Mouse (Mus musculus): Measurements from ENCODE around the gene Ehd2. TPM values are rescaled to one million over a fixed set of nuclear protein-coding genes. Genes with fewer than 3 reads are reported as not detected.

The Ehd2 gene
- polyA plus RNA-seq, 1 experiment from 2014 or later: 5.4 TPM

DNA sequence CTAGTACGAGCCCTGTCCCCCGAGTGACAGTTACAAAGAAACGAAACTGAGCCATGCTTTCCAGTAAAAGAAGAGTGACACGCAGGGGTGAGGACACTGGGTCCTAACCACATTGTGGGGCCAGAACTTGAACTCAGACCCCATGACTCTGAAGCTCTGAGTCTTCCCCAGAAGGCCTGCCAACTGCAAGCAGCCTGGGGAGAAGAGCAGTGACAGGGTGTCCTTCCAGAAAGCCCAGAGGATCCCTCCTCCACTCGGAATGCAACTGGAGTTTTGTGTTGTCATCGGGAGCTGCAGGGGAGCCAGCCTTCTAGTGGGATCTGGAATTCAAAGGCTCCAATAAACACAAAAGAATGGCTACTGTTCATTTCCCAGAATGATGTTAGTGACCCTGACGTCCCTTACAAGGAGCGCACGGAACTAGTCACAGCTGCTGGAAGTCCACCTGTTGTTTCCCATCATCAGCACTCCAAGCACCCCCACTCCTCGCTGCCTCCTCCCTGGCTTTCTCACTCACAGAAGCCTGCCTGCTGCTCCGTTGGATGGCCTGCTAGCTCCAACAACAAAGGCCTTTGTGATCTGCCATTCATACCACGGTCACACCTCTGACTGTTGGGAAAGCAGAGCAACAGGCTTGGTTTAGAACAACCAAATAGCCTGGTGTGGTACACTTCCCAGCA lies 37.0 kb upstream of the Ehd2 start:
- no peak for ATAC-seq
- 48% methylated on average over 12 of the region's 12 CpGs for WGBS
- Histone ChIP-seq H3K4me2 (ENCODE audit: low read length) (no peak overlapping the region), H3K36me3 (ENCODE audit: control insufficient read depth, insufficient read depth) (no peaks in the 10 kb centered on the region), H3K9me3 (ENCODE audit: control insufficient read depth, low read length) (no peaks in the 10 kb centered on the region), H3K4me3 (replicated peaks; ENCODE audit: low read length) (no peak overlapping the region), H3K9ac (replicated peaks; ENCODE audit: low read depth, low read length) (no peak overlapping the region), H3K4me1 (replicated peaks; ENCODE audit: control insufficient read depth, insufficient read depth, low read length) (peaks cover 8% of the 10 kb centered on the region), H3K27me3 (replicated peaks; ENCODE audit: control insufficient read depth, insufficient read depth, low read length) (no peaks in the 10 kb centered on the region), H3K27ac (ENCODE audit: low read length) (no peak overlapping the region)

DNA sequence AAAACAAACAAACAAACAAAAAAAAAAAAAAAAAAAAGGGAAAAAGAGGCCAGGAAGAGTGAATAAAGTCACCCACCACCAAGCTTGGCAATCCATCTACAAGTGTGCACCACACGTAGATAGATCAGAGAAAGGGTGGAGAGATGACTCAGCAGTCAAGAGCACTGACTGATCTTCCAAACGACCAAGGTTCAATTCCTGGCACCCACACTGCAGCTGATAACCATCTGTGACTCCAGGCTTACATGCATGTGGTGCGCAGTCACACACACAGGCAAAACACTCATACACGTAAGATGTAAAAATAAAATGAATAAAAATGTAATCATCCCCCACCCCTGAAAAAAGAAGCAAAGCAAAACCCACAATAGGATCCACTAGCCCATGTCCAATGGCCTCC lies 35.7 kb upstream of the Ehd2 start:
- H3K4me3 ChIP-seq (replicated peaks; ENCODE audit: low read length): no peak overlapping the region
- no peaks in the 10 kb centered on the region for H3K36me3 ChIP-seq (ENCODE audit: control insufficient read depth, insufficient read depth)
- no peak for ATAC-seq
- H3K4me2 ChIP-seq (ENCODE audit: low read length): no peak overlapping the region
- 78% methylated on average over 4 of the region's 4 CpGs for WGBS
- H3K27ac ChIP-seq (ENCODE audit: low read length): no peak overlapping the region
- H3K9ac ChIP-seq (replicated peaks; ENCODE audit: low read depth, low read length): no peak overlapping the region
- no peaks in the 10 kb centered on the region for H3K9me3 ChIP-seq (ENCODE audit: control insufficient read depth, low read length)
- H3K27me3 ChIP-seq (replicated peaks; ENCODE audit: control insufficient read depth, insufficient read depth, low read length): no peaks in the 10 kb centered on the region
- peaks cover 8% of the 10 kb centered on the region for H3K4me1 ChIP-seq (replicated peaks; ENCODE audit: control insufficient read depth, insufficient read depth, low read length)

DNA sequence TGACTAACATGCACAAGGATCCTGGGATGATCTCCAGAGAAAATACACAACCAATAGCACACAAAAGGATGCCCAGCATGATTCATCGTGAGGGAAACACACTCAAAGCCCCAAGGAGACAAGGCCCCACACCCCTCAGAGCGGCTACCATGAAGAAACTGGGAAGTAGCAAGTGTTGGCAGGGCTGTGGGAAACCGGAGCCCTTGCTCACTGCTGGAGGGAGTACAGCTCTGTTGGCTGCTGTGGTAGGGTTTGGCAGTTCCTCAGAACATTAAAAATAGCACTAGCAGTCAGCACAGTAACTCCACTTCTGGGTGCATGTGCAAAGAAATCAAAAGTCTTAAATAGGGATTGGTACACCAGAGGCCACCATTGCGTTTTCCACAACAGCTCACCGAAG lies 34.8 kb upstream of the Ehd2 start:
- Histone ChIP-seq H3K27ac (ENCODE audit: low read length) (0 out of 2 replicates have a peak overlapping the region, but pooled peaks have one; percentile 23), H3K9ac (replicated peaks; ENCODE audit: low read depth, low read length) (no peak overlapping the region), H3K36me3 (ENCODE audit: control insufficient read depth, insufficient read depth) (no peaks in the 10 kb centered on the region), H3K9me3 (ENCODE audit: control insufficient read depth, low read length) (no peaks in the 10 kb centered on the region), H3K4me3 (replicated peaks; ENCODE audit: low read length) (no peak overlapping the region), H3K27me3 (replicated peaks; ENCODE audit: control insufficient read depth, insufficient read depth, low read length) (no peaks in the 10 kb centered on the region), H3K4me1 (replicated peaks; ENCODE audit: control insufficient read depth, insufficient read depth, low read length) (peaks cover 8% of the 10 kb centered on the region), H3K4me2 (ENCODE audit: low read length) (no peak overlapping the region)
- WGBS: 65% methylated on average over 5 of the region's 5 CpGs
- ATAC-seq: peak; percentile 41; the same call in 1 of the 2 replicates

DNA sequence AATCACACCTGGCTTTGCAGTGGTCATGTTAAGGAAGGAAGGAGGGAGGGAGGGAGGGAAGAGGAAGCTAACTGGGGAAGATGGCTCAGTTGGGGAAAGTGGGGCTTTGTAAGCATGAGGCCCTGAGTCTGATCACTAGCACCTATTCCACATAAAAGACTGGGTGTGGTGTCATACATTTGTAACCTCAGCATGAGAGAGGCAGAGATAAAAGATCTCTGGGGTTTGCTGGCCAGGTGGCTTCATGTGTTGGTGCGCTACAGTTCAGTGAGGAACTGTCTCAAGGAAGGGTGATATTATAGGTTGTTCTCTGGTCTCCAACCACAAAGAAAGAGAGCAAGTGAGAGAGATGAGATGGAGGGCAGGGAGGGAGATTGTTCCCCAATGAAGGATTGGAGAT lies 34.3 kb upstream of the Ehd2 start:
- no peak overlapping the region for H3K4me3 ChIP-seq (replicated peaks; ENCODE audit: low read length)
- H3K9ac ChIP-seq (replicated peaks; ENCODE audit: low read depth, low read length): no peak overlapping the region
- peaks cover 8% of the 10 kb centered on the region for H3K4me1 ChIP-seq (replicated peaks; ENCODE audit: control insufficient read depth, insufficient read depth, low read length)
- no peak overlapping the region for H3K4me2 ChIP-seq (ENCODE audit: low read length)
- H3K36me3 ChIP-seq (ENCODE audit: control insufficient read depth, insufficient read depth): no peaks in the 10 kb centered on the region
- H3K27ac ChIP-seq (ENCODE audit: low read length): no peak overlapping the region
- WGBS: 96% methylated on average over 1 of the region's 1 CpGs
- no peaks in the 10 kb centered on the region for H3K27me3 ChIP-seq (replicated peaks; ENCODE audit: control insufficient read depth, insufficient read depth, low read length)
- ATAC-seq: no peak
- no peaks in the 10 kb centered on the region for H3K9me3 ChIP-seq (ENCODE audit: control insufficient read depth, low read length)

DNA sequence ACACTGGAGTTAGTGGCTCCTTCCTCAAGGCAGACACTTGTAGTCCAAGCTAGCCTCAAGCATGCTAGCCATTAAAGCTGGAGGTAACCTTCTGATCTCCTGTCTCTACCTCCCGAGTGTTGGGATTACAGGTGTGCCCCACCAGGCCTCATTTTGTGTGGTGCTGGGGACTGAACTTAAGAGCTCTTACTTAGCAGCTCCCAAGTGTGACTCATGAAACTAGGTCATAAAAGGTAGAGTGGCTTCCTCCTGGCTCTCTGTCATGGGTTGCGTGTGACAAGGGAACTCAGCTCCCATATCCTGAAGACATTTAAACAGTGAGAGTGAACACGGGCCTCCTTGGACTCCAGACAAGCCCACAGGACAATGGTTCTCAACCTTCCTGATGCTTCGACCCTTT lies 26.4 kb upstream of the Ehd2 start:
- H3K9me3 ChIP-seq (ENCODE audit: control insufficient read depth, low read length): no peaks in the 10 kb centered on the region
- H3K27me3 ChIP-seq (replicated peaks; ENCODE audit: control insufficient read depth, insufficient read depth, low read length): no peaks in the 10 kb centered on the region
- H3K27ac ChIP-seq (ENCODE audit: low read length): no peak overlapping the region
- no peak for ATAC-seq
- WGBS: 97% methylated on average over 4 of the region's 4 CpGs
- H3K4me2 ChIP-seq (ENCODE audit: low read length): no peak overlapping the region
- no peak overlapping the region for H3K9ac ChIP-seq (replicated peaks; ENCODE audit: low read depth, low read length)
- no peak overlapping the region for H3K4me3 ChIP-seq (replicated peaks; ENCODE audit: low read length)
- H3K36me3 ChIP-seq (ENCODE audit: control insufficient read depth, insufficient read depth): peaks cover 17% of the 10 kb centered on the region
- no peaks in the 10 kb centered on the region for H3K4me1 ChIP-seq (replicated peaks; ENCODE audit: control insufficient read depth, insufficient read depth, low read length)

DNA sequence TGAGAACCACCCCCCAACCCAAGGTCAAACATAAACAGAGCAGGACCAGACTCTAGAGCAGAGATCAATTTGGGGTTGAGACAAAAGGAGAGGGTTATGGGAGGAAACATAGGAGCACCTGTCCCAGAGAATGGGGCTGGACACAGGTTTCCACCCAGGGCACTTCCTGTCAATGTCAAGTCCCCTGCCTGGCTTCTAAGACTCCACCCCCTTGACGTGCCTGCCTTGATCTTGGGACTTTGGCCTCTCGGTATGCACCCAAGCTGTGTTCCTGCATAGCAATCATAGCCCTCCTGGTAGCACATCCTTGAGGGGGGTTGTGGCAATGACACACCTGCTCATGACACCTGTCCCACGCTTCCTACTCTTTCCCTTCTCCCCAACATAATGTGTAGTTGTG lies 25.8 kb upstream of the Ehd2 start:
- 88% methylated on average over 3 of the region's 3 CpGs for WGBS
- Histone ChIP-seq H3K4me3 (replicated peaks; ENCODE audit: low read length) (no peak overlapping the region), H3K4me2 (ENCODE audit: low read length) (no peak overlapping the region), H3K36me3 (ENCODE audit: control insufficient read depth, insufficient read depth) (peaks cover 23% of the 10 kb centered on the region), H3K9ac (replicated peaks; ENCODE audit: low read depth, low read length) (no peak overlapping the region), H3K4me1 (replicated peaks; ENCODE audit: control insufficient read depth, insufficient read depth, low read length) (no peaks in the 10 kb centered on the region), H3K27me3 (replicated peaks; ENCODE audit: control insufficient read depth, insufficient read depth, low read length) (no peaks in the 10 kb centered on the region), H3K9me3 (ENCODE audit: control insufficient read depth, low read length) (no peaks in the 10 kb centered on the region), H3K27ac (ENCODE audit: low read length) (no peak overlapping the region)
- no peak for ATAC-seq

DNA sequence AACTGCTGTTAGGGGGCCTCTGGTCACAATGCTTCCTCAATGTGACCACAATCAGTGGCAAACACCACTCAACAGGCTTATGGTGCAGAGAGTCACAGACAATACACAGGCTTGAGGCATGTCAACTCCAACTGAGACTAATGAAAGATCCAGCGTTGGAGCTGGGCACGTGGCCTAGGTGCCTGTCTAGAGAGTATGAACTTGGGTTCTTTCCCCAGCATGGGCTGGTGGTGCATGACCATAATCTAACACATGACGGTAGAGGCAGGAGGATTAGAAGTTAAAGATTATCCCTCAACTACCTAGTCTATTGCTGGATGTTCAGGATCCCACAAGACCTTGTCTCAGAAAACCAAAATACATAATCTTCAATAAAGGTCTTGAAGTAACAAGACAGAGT lies 24.4 kb upstream of the Ehd2 start:
- ATAC-seq: no peak
- 92% methylated on average over 3 of the region's 3 CpGs for WGBS

DNA sequence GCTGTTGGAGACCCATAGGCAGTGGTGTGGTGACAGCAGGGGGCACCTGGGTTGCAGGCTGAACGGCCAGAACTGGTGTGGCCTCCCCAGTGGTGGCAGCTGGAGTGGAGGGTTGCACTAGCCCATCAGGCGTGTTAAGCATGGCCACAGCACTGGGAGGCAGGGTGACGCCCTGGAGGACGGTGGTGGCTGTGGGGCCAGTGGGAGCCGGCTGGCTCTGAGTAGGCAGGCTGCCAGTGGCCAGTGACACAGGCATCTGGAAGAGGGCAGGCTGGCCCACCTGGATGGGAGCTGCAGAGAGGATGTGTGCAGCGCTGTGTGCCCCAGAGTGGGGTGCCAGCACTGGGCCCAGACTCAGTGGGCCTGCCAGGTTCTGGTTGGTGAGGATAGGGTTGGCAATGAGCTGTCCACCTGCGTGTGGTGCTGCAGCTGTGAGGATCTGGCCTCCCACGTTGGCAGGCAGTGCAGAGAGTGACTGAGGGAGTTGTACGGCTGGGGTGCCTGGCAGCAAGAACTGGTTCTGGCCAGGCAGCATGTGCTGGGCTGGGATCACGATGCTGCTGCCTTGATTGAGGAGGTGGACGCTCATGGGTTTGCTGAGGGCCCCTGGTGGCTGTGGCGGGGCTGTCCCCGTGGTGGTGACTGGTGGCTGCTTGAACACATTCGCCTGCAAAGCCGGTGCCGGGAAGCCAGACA lies 20.4 kb upstream of the Ehd2 start:
- Histone ChIP-seq H3K9ac (replicated peaks; ENCODE audit: low read depth, low read length) (no peak overlapping the region), H3K27ac (ENCODE audit: low read length) (no peak overlapping the region), H3K9me3 (ENCODE audit: control insufficient read depth, low read length) (no peaks in the 10 kb centered on the region), H3K4me2 (ENCODE audit: low read length) (no peak overlapping the region), H3K4me1 (replicated peaks; ENCODE audit: control insufficient read depth, insufficient read depth, low read length) (no peaks in the 10 kb centered on the region), H3K4me3 (replicated peaks; ENCODE audit: low read length) (no peak overlapping the region), H3K27me3 (replicated peaks; ENCODE audit: control insufficient read depth, insufficient read depth, low read length) (no peaks in the 10 kb centered on the region), H3K36me3 (ENCODE audit: control insufficient read depth, insufficient read depth) (peaks cover 31% of the 10 kb centered on the region)
- no peak for ATAC-seq
- 93% methylated on average over 15 of the region's 16 CpGs for WGBS

More for the DNA sequence above, 24.4 kb upstream of the Ehd2 start:
- Histone ChIP-seq H3K4me3 (replicated peaks; ENCODE audit: low read length) (no peak overlapping the region), H3K9me3 (ENCODE audit: control insufficient read depth, low read length) (no peaks in the 10 kb centered on the region), H3K27me3 (replicated peaks; ENCODE audit: control insufficient read depth, insufficient read depth, low read length) (no peaks in the 10 kb centered on the region), H3K27ac (ENCODE audit: low read length) (no peak overlapping the region), H3K4me2 (ENCODE audit: low read length) (no peak overlapping the region), H3K9ac (replicated peaks; ENCODE audit: low read depth, low read length) (no peak overlapping the region), H3K4me1 (replicated peaks; ENCODE audit: control insufficient read depth, insufficient read depth, low read length) (no peaks in the 10 kb centered on the region), H3K36me3 (ENCODE audit: control insufficient read depth, insufficient read depth) (peaks cover 37% of the 10 kb centered on the region)

DNA sequence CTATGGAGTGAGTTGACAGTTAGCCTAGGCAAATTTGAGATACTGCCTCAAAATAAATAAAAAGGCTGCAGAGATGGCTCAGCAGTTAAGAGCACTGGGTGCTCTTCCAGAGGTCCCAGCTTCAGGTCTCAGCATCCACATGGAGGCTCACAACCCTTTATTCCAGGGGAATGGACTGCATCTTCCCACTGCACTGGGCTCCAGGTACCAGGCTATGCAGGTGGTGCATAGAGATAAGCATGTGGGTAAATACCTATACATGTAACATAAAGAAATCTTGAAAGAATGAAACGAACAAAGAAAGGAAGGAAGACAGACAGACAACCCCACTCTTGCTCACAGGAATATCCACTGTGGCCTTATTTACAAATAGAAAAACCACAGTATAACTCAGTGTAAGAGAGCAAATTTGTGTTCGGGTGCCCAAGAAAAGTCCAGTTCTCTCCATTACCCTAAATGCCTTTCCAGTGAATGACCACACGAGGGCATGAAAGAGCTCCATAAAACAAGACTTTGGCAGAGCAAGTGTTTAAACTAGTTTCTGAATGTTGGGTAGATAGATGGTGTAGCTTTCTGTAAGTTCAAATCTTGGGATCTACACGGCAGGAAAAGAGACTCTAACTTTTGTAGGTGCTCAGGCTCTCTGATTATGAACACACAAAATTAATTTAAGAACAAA lies 15.5 kb upstream of the Ehd2 start:
- no peaks in the 10 kb centered on the region for H3K27me3 ChIP-seq (replicated peaks; ENCODE audit: control insufficient read depth, insufficient read depth, low read length)
- ATAC-seq: no peak
- no peak overlapping the region for H3K4me3 ChIP-seq (replicated peaks; ENCODE audit: low read length)
- peaks cover 22% of the 10 kb centered on the region for H3K36me3 ChIP-seq (ENCODE audit: control insufficient read depth, insufficient read depth)
- no peak overlapping the region for H3K4me2 ChIP-seq (ENCODE audit: low read length)
- H3K9ac ChIP-seq (replicated peaks; ENCODE audit: low read depth, low read length): no peak overlapping the region
- no peak overlapping the region for H3K27ac ChIP-seq (ENCODE audit: low read length)
- H3K9me3 ChIP-seq (ENCODE audit: control insufficient read depth, low read length): no peaks in the 10 kb centered on the region
- H3K4me1 ChIP-seq (replicated peaks; ENCODE audit: control insufficient read depth, insufficient read depth, low read length): no peaks in the 10 kb centered on the region
- WGBS: 48% methylated on average over 4 of the region's 4 CpGs

Data from forebrain, embryonic 16.5 days (tissue).